Mouse (Mus musculus): Measurements from ENCODE around the gene Opcml.

The Opcml gene

DNA sequence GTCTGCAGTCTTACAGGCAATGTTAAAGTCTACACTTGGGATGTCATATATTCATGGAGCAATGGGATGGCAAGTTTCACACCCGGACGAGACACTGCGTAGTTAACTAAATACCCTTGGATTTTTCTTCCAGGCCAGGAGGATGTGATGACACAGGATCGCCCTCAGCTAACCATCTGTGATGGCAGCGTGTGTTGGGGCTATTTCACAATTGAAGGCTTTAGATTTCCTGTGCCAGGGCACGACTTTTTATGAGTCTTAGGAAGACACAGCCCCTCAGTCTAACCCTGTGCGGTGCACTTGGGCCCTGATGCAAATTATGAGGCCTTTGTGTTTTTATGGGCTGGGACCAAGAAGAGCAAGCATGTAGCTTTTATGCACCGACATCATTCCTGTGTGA, 614.0 kb downstream of the Opcml start:
- intact Hi-C loops (cut with DNase I), result loop anchor here (2.0 to 5.0 kb wide), 3 partner anchors 72 to 344 kb away; no protein-coding TSS in a partner anchor

DNA sequence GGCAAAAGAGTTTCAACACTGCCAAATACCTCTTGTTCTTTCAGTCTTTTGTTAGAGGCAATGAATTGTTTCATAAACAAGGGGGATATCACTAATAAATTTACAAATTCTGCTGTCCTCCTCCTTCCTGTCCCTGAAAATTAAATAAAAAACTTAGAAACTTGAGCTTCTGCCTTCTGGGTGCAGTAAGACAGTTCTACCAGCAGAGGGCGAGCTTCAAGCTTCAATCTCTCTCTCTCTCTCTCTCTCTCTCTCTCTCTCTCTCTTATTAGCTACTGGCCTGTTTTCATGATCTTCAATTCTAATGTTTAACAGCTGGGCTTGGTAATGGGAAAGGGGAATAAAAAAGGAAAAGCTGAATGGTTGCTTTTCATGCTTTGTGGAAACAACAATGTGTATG, 615.2 kb downstream of the Opcml start:
- intact Hi-C loops (cut with DNase I), result loop anchor here (2.0 kb wide), 1 partner anchor 343 kb away; no protein-coding TSS in a partner anchor

DNA sequence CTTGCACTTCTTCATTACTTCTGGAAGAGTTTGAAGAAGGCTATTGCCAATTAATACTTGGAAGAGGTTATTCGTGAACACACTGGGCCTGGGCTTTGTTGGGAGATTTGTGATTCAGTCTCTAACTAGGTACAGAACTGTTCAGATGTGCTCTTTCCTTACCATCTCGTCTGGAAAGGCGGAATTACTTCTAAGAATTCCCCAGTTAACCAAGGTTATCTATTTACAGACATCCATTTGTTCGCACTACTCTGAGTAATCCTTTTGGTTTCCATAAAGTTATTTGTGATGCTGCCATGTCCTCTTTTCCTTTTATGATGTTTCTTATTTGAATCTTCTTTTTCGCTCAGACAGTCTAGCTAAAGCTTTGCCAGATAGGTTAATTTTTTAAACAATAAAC, 630.2 kb downstream of the Opcml start:
- intact Hi-C loops (cut with DNase I), result no loop called here

DNA sequence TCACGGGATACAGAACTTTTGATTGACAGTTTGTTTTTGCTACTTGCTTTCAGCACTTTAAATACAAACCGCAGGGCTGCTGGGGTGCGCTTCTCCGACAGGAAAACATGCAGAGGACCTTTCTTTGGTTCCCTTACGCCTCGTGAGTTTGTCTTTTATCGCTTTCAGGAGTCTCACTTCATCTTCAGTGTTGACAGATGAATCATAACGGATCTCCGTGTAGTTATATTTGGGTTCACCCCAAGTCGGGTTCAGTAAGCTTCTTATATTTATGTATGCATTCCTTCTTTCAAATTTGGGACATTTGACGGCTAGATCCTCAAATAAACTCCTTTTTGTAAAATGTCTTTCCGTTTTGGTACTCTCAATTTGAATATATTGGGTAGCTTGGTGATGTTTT, 632.8 kb downstream of the Opcml start:
- intact Hi-C loops (cut with DNase I), result no loop called here

DNA sequence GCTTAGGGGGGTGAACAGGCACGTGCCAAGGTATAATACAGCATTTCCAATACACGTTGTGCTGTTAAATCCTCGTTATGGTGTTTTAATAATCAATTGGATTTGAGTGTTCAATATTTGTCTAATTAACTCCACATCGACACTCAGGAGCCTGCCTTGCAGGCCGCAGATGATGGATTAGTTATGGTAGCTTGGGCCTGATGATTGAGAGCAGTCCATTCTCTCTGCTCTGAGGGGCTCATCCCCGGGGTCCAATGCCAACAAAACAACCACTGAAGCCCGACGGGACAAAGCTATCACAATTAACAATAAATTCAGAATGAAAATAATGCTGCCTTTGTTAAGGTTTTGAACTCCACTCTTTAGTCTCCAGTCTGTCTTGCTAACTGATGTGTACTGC, 641.6 kb downstream of the Opcml start:
- intact Hi-C loops (cut with DNase I), result no loop called here

DNA sequence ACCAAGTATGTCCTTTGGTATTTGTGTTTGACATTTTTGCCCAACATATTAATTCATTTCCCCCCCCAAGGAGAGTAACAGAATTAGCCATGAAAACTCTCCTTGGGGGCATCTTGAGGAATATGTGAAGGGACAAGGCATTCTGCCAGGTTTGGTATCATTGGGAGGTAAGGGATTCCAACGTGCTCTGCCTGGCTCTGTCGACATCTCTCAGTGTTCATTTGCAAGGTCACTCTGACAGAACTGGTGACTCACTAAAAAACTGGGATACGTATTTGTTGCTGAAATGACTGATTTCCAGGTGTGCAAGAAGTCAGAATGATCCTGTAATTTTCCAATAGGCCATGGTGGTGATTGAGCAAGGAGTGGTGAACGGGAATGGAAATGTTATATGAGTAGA, 648.2 kb downstream of the Opcml start:
- intact Hi-C loops (cut with DNase I), result no loop called here

DNA sequence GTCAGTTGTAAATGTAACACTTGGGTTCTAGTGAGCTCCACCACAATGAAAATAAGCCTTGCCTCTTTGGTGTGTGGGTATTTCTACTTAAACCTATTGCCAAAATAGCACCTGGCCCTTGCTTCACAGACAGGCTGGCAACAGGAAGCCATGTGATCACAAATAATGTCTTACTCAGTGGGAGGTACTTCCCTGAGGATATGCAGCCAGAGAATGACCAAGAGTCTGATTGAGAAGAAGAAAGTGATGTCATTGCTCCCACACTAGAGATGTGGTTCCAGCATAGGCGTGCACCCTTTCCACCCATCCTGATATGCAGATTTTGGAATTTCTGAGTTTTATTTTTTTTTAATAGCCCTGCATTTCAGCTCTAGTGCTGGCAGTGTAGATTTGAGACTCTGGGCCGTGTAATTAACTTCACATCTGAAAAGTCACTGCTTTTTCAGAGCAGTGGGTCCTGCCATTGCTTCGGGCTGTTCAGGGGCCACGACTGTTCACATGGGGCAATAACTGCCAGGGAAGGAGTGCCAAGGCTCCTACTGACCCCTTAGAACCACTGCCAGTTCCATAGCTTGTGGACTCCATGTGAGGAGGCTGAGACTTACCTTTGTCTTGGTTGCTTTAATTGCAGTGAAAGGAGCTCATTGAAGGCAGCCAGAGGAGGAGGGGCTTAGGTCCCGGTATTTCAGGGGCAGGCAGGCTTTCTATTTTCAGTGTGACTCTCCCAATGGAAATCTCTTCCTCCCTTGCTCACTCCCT, 649.0 kb downstream of the Opcml start:
- intact Hi-C loops (cut with DNase I), result no loop called here

DNA sequence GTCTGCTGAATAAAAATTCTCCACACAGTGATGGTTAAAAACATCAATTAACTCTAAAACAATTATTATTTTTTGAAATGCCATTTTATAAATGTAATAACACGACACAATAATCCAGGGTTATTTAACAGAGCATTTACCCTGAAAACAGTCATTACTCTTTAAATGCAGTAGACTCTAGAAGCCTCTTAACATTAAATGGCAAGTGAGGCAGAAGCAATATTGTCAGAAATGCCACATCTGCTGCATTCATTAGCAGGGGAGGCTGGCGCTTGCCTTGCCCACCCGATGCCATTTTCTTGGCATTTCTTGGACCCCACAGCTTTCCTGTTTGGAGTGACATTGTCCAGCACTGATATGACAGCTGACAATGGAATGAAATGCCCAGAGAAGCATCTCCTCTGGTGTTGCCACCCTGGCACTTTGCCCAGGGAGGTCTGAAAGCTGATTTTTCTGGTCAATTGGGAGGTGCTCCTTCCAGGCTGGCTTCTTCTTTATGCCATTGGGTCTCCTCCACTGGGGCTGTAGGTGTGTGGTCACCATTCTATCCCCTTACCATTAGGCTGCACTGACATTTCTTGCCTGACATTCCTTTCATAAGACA, 649.7 kb downstream of the Opcml start:
- intact Hi-C loops (cut with DNase I), result no loop called here

DNA sequence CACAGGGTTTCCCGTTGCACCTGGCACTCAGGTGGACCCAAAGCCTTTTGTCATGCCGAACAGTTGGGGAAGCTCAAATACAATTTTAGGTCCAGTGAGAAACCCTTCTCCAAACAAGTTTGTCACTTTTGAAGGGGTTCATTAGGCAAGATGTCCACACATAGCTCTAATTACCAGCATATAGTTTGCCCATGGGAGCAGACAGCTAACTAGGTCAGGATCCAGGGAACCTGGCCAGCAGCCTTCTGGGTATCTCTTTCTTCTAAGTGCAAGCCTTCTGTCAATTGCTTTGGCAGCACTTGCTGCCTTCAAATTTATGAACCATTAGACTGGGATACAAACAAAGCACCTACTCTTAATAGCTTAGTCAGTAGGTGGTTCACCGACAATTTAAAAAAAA, 653.9 kb downstream of the Opcml start:
- intact Hi-C loops (cut with DNase I), result no loop called here

DNA sequence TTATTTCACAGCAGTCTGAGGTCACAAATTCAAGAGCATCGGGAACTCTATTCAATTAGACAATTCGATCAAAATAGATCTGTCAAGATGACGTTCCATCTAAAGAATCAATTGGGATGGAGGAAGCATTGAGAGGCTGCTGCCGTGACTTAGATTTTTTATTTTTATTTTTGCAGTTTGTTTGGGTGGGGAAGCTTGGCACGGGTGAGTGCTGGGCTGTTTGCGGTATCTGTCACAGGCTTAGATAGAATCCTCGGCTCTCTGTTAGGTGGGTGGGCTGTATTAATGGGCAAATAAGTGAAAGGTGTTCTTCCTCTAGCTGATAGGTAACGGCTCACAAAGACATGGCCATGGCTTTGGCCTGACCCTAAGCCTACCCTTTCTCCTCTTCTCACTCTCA, 654.4 kb downstream of the Opcml start:
- intact Hi-C loops (cut with DNase I), result no loop called here

DNA sequence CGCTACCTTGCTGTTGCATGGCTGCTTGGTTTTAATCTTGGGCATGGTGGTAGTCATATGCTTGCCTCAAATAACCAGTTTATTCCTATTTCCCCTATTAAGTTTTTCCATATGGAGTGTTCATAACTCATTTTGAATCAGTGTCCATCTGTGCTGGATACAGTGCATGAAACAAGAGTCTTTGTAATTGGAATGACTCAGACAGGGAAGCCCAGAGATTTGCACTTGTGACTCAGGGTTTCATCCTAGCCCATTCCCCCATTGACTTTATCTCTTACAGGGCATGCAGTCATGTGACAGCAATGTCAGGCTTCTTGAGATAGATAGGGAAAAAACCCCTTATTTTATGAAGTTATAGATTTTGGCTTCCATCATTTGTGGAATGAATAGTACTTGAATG, 655.3 kb downstream of the Opcml start:
- intact Hi-C loops (cut with DNase I), result no loop called here

DNA sequence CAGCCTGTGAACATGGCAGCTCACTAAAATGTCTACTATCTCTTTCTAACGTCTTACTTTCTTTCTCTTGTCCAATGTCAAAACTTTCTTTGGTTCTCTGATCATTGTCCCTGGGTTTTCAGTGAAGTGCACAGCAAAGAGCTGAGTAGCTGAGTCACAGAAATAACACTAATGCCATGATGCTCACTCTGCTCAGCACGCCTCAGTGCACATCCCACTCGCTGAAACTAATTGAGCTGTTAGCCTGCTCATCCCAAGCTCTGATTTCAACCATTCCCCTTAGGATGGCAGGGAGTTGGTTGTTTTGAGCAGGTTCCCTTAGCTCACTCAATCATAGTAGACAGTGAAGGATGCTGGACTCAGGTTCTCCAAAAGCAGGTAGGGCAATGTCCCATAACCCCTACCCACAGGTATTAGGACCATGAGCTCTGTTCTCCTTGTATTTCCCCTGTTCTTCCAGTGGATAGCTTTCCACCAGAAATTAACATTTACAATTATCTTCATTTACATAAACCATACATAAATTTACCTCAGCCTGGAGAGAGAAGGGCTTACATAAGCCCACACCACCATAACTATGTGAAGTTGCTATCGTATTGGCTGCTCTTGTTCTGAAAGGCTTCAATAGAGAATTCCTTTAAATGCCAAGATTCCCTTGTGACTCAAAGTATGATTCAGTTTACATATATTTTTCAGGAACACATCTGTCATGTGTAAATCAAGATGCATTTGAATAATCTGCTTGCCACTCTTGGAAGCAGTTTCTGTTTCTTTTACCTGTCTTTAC, 655.9 kb downstream of the Opcml start:
- intact Hi-C loops (cut with DNase I), result no loop called here

DNA sequence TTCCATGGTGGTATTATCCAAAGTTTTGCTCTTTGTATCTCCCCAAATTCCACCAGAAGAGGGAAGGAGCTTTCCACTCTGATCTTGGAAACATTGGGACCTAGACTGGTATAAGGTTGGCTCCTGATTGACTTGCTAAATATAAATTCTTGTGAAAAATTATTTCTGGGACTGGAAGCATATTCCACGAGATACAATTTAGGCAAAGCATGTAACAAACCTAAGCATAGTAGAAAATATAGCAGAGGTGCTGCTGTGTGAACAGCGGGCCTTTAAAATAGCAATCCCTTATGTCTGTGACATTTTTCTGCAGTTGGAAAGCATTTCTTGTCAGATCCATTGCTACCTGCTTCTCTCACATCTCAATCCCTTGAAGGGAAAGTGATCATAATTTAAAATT, 661.9 kb downstream of the Opcml start:
- intact Hi-C loops (cut with DNase I), result no loop called here

DNA sequence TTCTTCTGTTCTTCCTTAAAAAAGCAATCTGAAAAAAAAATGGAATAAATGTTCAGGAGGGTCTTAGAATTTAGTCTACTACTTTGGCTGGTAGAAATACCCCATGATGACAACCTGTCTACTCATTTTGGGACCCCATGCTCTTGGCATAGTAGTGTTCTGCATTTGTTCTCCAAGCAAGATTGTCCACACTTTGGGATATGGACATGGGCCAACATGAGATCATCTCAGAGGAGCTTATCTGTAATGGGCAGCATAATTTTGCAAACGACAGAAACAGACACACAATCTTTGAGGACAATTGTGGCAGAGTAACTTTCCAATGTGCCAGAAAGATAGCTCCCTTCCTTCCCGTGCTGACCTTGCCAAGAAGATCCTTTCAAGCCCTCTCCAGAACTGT, 662.5 kb downstream of the Opcml start:
- intact Hi-C loops (cut with DNase I), result no loop called here

DNA sequence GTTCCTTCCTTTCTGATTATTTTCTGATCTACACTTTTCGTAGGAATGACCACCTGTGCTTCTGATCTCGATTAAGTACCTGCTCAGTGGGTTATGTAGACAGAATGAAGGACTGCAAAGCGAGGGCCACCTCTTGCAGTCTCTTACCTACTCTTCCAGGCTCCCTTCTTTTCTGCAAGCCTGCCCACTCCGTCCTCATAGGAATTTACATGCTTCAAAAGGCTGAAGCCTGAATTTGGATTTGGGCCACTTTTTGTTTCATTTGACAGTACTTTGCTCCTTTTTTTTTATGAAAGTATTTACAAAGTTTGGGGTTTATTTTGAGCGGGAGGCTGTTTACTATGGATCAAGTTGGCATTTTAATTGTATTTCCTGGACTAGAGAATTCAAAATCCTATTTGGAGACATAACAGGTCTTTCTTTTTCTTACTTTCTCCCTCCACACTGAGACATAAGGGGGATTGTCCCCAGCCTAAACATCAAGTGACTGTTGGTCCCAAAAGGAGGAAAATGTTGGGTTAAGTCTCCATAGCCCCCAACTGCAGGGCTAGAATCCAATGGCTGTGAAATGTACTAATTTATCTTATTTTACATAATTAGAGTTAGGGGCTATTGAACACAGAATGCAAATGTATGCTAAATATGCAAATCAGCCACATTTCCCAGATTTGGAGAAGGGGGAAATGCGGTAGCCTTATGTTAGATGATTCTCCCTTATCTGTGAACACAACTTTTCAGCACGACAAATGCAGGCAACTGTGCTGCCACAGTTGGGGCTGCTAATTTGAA, 667.6 kb downstream of the Opcml start:
- intact Hi-C loops (cut with DNase I), result no loop called here

DNA sequence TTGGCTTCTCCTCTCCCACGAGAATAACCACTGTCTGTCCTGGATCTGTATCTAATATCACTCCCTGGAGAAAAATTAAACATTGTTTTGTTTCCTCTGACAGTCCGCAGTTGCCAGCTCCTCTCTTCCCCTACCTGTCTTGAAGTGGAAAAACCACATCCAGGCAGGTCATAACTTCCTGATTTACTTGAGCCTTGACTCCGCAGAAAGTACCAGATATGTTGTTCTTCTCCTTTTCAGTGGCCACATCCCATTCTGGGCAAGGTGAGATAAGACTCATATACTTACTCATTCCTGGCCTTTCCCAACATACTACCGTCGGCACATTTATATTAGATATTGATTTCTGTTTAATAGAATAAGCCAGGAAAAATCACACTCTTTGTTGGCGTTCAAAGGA, 673.0 kb downstream of the Opcml start:
- intact Hi-C loops (cut with DNase I), result no loop called here

DNA sequence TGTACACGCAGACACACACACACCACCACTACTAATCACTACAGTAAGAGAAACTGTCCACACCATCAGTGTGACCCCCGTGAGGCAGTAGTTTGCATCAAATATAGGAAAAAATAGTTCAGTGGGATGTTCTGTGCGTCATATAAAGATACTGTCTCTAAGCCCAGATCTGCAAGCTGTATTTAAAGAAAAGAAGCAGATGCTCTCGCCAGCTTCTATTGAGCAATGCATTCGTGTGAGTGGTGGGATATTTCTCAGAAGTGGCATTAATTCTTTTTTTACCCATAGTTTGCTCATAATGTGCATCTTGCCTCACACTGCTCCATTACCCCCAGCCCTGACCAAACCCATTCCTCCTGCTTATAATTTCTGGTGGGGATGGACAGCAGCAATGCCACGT, 678.8 kb downstream of the Opcml start:
- intact Hi-C loops (cut with DNase I), result no loop called here

DNA sequence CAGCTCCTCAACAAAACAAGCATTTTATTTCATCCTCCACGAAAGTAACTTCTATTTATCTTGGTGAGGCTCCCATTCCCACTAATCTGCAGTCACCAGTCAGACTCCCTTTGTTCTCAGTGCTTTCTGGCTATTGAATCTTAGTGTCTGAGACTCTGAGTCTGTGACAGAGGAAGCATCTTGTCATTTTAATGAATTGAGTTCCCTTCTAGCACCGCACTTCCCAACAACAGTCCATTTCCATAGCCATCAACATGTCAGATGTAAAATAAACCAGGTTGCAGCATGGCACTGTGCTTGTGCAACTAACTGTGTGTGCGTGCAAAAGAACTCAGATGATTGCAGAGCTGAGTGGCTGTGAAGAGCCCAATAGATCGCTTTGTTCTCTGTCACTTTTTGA, 680.9 kb downstream of the Opcml start:
- intact Hi-C loops (cut with DNase I), result no loop called here

DNA sequence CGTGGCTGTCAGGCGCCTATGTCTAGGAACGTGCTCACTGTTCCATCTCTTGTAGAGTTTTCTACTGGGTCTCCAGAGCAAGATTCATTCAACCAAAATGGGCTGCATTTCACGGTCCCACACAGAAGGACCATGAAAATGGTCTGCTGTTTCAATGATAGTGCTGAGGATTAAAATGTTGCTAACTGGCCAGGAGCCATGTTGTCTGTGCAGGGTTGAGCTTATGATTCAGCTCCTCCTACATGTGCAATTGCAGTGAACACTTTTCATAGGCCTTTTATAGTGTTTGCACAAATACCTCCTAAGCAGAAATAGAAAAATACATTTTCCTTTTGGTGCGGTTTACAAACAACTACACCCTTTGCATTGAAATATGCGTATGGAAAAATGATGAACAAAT, 684.0 kb downstream of the Opcml start:
- intact Hi-C loops (cut with DNase I), result no loop called here

DNA sequence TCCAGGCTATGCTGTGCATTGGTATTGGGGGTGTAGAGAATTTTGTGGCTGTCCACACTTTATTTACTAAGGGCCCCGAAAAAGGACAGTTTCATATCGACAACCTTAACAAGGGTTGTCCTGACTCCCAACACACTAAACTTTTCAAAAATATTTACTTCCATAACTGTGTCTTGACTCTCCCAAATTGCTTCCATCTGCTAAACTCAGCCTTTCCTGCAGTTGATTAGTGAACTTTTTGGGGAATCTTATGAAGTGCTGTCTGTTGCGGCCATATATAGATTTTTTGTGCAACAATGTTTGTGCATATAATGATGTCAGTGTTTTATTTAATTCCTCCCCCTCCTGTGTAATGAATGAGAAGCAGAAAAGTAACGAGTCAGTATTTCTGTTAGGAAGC, 690.7 kb downstream of the Opcml start:
- intact Hi-C loops (cut with DNase I), result no loop called here

DNA sequence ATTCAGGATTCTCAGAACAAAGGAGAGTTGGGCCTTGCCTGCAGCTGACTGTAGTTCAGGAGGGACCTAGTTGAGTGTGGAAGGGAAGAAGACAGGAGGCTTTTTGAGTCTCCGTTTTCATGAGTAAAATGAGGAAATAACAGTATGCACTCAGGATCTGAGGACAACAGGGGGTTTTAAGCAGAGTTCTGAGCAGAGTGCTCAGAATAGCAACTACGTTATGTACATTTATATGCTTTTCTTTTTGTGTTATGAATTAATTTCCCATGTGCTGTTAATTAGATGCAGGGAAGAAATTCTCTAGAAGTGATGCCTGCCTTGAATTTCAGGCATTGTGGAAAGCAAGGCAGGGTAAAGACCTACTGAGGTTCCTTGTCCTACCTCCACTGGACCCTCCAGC, 697.9 kb downstream of the Opcml start:
- intact Hi-C loops (cut with DNase I), result no loop called here

DNA sequence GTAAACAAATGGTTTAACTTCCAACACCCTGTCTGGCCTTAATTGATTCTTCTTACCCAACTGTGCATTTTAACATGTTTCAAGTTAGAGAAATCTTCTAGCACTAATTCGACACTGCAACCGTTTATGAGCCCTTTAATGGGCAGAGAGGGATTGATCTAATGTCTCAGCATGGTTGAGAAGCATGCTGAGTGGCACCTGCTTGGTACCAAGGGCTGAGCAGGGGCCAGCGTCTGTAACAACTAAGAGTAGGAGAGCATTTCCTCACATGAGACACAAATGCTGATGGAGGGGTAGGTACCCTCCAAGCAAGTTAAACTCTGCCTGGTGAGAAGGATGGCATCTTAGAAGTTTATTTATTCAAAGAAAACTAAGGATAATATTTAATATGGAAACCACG, 699.3 kb downstream of the Opcml start:
- intact Hi-C loops (cut with DNase I), result no loop called here
